Mouse (Mus musculus) frontal cortex, postnatal 10 days (tissue): ENCODE measurements around the gene Inhba.

ENCODE experiments used
- DNase-seq, 2 experiments: peaks; one replicate each; pipeline ENCODE4 v3.0.0; 2022; ENCODE audit warnings: low spot score in 2 of 2, mixed read lengths in 1 of 2

Gene Inhba

GRCm38 (mm10) chr13:16023070-16024039 is 11.7 kb downstream of the Inhba start:
- DNase-seq = no peak

GRCm38 (mm10) chr13:16030557-16031057 is 19.0 kb downstream of the Inhba start:
- no peak for DNase-seq

GRCm38 (mm10) chr13:16032425-16032824 is 20.8 kb downstream of the Inhba start:
- DNase-seq = no peak

GRCm38 (mm10) chr13:16032935-16033592 is 21.4 kb downstream of the Inhba start:
- no peak for DNase-seq

GRCm38 (mm10) chr13:16069079-16069478 is 57.4 kb downstream of the Inhba start:
- no peak for DNase-seq

GRCm38 (mm10) chr13:16077276-16077675 is 65.6 kb downstream of the Inhba start:
- no peak for DNase-seq

GRCm38 (mm10) chr13:16078216-16078731 is 66.6 kb downstream of the Inhba start:
- DNase-seq = no peak

- DNase-seq = no peak
Measured at GRCm38 (mm10) chr13:16080205-16080604, 68.6 kb downstream of the Inhba start.
